Mouse (Mus musculus): ENCODE measurements around the gene Sned1.
"Not testable (repeated sequence)": the region's sequence is repeated elsewhere in the genome, so short reads cannot be mapped to it uniquely, and the experiment has no call there.

Gene Sned1

DNA sequence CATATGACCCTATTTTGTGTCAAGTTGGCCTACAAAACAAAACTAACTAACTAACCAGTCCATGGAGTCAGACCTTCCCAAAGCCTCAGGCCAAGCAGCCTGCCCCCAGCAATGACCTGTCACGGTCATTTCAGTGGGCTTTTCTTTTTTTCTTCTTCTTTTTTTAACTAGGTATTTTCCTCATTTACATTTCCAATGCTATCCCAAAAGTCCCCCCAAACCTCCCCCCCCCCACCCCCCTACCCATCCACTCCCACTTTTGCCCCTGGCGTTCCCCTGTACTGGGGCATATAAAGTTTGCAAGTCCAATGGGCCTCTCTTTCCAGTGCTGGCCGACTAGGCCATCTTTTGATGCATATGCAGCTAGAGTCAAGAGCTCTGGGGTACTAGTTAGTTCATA is 58.9 kb downstream of the Sned1 start:
- intact Hi-C loops (cut with DNase I) = not testable (repeated sequence)

DNA sequence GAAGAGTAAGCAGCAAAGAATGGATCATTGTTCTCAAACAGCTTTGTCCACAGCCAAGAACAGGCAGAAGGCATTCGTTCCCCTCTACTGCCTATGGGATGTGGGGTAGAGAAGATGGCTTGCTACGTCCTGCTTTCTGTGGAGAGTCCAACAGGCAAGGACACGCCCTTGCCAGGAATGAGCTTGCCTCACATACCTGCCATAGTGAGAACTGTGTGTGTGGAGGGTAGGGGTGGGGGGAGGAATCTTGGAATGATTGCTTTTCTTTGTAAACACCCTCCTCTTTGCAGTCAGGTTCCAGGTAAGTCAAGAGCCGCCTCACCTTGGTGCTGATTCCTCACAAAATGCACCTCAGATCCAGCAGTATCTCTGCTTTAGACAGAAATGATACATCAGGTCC is 64.2 kb downstream of the Sned1 start:
- intact Hi-C loops (cut with DNase I) = no loop called here

DNA sequence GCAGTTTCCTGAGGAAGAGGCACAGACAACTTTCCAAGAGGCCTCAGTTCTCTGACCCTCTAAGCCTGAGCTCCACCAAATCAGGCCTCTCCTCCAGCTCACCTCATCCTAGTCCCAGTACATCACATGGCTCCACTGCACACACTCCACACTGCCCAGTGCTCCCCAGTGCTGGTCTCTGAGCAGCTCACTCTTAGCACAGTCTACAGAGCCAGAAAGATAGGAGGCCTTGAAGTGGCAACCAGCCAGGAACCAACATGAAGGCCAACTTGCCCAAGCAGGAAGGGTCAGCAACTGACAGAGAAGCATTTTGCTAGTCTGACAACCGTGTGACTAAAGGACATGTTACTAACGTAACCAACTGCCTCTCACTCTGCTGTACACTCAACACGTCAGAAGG is 64.9 kb downstream of the Sned1 start:
- intact Hi-C loops (cut with DNase I) = no loop called here

DNA sequence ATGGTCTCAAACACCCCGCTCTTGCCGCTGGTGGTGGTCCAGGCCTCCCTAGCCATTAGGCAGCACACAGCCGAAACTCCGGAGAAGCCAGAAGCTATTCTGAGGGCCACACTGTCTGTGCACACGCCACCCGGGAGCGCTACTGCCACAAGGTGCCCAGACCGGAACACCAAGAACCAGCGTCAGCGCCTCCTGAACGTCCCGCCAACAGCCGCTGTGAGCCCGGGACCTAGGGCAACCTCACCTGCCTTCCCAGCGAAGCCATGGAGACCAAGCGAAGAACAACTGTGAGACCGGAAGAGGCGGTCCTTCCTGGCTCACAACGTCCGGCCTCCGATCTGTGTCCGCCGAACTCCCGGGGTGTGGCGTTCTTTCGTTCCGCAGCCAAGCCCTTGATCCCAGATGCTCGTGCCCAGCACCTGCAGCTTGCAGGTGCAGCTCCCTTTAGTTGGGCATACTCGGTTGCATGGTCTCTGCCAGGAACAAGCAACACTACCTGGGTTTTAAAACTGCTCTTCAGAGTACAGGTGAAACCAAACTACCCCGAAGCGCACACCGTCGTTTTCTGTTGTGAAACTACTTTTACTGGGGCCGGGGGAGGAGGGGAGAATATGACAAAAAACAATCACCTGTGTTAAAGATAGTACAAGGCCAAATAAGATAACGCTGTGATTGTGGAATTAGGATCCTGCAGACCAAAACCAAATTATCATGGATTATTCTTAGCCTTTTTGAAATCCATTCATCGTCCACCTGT is 70.1 kb downstream of the Sned1 start, which contains the start of gene Mterf4:
TSS of gene Mterf4 (minus strand) at position 335 of the 757 bp plus-strand sequence.
- intact Hi-C loops (cut with DNase I) = no loop called here

DNA sequence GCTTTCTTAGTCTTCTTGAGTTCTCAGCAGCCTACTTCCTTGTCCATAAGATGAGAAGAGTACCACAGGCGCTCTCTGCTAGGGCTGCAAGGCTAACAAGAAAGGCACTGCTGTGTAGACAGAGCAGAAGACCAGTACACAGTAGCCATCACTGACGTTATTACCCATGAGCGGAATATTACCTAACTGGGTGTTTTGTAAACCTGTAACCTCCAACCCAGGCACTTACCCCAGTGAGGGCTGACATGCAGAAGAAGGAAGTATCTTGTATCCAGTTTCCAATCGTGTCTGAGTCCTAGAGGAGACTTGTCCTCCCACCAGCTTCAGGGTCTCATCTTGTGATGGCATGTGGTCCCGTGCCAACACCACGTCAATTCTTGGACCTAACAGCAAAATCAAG is 88.3 kb downstream of the Sned1 start:
- intact Hi-C loops (cut with DNase I) = no loop called here

DNA sequence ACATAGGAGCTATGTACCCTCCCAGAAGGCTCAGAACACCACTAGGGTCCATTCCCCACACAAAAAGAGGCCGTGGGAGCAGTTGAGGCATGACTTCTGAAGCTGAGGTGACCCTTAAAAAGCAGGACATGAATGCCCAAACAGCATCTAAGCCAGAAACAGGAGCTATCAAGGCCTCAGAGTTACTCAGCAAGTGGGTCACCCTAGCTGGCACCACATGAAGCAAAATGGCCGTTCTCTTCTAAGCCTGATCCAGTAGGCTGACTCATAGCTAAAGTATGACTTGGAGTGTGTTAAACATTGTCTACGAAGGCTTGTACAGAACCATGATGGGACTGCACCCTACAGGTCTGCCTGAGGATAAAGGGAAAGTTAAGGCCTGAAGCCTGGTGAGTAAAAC is 90.8 kb downstream of the Sned1 start:
- intact Hi-C loops (cut with DNase I) = no loop called here

DNA sequence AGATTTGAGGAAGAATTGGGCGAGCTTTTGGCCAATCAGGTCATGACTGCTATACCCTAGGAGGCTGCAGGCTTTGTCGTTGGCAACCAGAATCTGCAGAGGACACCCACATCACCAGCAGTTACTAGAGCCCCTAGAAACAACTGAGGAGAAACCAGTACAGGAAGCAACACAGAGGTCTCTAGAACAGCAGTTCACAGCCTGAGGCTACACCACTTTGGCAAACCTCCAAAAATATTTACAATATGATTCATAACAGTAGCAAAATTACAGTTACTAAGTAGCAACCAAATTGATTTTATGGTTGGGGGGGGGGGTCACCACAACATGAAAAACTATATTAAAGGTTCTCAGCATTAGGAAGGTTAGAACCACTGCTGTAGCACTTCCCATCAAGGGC is 99.0 kb downstream of the Sned1 start:
- intact Hi-C loops (cut with DNase I) = no loop called here

DNA sequence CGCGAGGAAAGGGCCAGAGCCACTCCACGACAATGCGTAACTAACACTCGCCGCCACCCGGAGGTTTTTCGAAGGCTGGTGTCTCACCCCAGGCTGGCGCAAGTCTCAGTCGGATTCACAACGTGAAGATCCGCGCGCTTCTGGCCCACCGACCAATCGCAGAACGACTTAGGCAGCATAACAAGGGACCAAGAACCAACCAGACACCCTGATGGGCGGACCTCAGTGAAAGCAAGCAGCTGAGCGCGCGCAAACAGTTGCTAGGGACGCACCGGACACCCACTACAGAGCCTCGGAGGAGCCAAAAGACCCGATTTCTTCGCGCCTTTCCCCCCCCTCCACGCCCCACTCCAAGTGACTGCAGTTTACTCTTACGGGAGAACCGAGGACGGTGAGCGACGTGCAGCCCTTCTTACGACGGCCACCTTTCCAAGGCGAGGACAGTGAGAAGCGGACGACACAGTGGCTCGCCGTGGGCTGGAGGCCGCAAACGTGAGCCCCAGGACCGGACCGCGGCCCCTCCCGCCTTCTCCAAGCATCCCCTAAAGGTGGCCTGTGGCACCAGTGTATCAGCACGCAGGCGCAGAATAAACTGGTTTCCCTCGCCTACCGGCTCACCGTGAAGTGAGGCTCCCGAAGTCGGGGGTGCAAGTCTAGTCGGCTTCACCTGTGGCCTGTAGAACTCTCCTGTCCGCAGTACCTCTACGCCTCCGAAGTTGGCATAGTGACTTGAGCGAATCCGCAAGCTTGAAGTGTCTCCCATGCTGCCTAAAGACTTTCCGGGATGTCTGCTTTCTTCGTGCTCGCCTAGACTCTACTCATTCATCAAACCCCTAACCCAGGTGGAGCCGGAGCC is 107.2 kb downstream of the Sned1 start, which contains the start of the genes Ppp1r7 and Pask:
TSS of gene Ppp1r7 (plus strand) at position 207 of the 856 bp plus-strand sequence.
TSS of gene Pask (minus strand) at position 835 of the 856 bp plus-strand sequence.
- intact Hi-C loops (cut with DNase I) = loop anchor here (5.0 to 10.0 kb wide), 2 partner anchors 106 to 168 kb away; partner anchors contain the start of gene Sned1

DNA sequence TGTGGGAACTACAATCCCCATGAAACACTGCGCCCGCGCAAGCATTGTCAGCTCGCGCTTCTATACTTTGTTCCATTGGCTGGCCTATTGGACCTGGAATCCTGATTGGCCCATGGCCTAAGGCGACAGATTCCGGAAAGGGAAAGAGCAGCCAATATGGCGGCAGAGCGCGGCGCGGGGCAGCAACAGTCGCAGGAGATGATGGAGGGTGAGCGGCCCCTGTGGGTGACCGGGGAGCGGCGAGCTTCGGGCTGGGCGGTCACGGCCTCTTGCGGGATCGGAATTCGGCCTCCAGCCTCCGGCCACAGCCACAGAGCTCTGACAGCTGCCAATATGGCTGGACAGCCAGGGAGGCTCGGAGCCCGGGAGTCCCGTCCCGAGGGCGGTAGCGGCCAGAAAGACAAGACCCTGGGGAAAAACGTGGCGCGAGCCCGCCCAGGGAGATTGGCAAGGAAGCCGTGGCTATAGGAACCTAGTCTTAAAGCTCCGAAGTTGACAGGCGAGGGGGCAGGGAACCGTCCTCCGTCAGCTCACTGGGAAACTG is 107.9 kb downstream of the Sned1 start:
- intact Hi-C loops (cut with DNase I) = loop anchor here (5.0 to 10.0 kb wide), 2 partner anchors 106 to 169 kb away; partner anchors contain the start of gene Sned1

DNA sequence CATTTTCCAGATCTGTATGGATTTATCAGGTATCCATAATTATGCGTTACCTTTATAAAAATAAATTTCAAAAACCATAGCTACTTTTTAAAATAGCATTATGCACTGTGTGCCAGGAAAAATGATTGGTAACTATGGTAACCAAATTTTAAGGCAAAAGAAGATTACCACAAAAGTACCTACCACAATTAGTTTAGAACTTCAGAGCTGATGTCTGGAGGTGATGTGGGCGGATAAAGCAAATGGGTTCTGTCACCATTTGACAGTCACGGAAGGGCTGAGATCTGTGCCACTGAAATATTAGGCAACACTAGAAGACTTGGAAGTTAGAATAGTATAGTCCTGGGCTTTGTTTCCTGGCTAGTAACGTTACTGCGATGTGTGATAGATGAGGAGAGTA is 111.5 kb downstream of the Sned1 start:
- intact Hi-C loops (cut with DNase I) = loop anchor here (10.0 kb wide), 1 partner anchor 172 kb away; no protein-coding TSS in a partner anchor

DNA sequence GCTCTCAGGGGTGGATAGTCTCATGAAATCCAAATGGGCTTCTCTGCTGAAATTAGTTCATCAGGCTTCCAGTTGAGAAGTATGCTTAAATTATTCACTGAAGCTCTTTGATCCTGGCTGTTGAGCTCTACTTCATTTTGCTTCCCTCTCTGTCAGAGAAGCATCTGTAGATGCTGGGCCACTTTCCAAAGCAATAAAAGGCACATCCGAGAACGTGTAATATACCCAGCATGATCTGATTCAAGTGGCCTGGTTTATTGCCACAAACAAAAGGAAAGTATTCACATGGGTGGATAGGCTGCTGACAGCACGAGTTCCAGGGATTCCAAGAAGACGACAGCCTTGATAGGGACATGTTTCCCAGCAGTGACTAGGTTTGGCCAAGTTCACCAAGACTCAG is 114.1 kb downstream of the Sned1 start:
- intact Hi-C loops (cut with DNase I) = loop anchor here (10.0 kb wide), 2 partner anchors 155 to 175 kb away; no protein-coding TSS in a partner anchor

Small RNAs within 50 kb of the gene (microRNA-seq; reads per million reads assigned to microRNA genes)
- gene Mir6901 (0.11 to 0.86 reads per million in 2 experiments), gene Mir6902 (0 reads per million in 2 experiments)

Data from adrenal gland (tissue).